Mouse (Mus musculus): ENCODE data around the gene Ttll5. TPM values are rescaled to one million over a fixed set of nuclear protein-coding genes. Genes with fewer than 3 reads are reported as not detected.

Gene Ttll5
- total RNA-seq, 2 experiments from 2014 or later: 7.2 to 9.5 TPM

DNA sequence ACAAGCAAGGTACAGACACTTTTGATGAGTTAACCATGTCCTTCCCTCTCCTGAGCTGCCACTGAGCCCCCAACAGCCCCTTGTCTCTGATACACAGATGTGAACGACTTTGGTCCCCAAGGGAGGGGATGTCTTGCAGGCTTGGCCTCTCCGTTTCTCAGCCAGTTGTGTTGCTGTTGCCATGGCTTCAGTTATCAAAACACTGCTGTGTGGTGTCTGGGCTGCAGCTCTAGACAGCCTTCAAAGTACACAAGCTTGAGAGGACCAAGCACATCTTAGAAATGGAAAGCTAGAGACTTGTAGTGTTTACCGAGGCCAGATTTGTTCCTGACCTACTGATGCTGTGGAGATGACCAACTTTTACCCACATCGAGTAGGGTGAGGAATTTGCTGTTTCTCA, 102.4 kb downstream of the Ttll5 start:
- ATAC-seq (ENCODE audit: poor library complexity, severe bottlenecking): no peak

DNA sequence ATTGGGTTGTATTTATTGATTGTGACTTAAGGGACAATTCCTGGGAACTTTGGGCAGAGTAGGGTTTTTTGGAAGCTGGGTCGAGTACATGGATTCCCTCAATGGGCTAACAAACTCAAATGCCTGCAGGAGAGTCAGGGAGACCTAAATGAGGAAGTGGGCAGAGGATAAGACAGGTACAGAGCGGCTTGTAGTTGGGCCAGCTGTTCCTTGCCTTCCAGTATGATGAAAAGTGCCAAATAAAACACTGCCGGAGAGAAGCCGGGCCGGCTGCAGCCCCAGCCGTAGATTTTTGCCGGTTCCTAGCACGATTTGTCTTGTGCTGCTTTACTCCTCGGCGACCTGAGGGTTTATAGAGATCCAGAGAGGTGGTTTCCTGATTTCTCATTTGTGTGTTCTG, 104.1 kb downstream of the Ttll5 start:
- ATAC-seq (ENCODE audit: poor library complexity, severe bottlenecking): no peak

DNA sequence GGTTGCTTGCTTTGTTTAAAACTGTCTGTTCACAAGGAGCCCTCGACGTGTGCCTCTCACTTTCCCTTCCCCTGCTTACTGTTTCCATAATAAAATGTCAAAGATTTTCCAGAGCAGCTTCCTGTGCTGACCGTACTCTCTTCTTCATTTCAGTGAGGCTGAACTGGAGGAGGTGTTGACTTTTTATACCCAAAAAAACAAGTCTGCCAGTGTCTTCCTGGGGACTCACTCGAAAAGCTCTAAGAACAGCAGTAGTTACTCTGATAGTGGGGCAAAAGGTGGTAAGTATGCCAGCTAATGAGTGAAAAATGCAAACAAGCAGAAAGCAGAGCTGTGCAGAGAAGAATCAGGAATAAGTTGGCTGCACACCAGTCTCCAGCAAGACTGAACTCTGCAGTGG, 105.3 kb downstream of the Ttll5 start:
- no peak for ATAC-seq (ENCODE audit: poor library complexity, severe bottlenecking)

- ATAC-seq (ENCODE audit: poor library complexity, severe bottlenecking): no peak
Measured at GRCm38 (mm10) chr12:85930713-85931112, 106.3 kb downstream of the Ttll5 start.

DNA sequence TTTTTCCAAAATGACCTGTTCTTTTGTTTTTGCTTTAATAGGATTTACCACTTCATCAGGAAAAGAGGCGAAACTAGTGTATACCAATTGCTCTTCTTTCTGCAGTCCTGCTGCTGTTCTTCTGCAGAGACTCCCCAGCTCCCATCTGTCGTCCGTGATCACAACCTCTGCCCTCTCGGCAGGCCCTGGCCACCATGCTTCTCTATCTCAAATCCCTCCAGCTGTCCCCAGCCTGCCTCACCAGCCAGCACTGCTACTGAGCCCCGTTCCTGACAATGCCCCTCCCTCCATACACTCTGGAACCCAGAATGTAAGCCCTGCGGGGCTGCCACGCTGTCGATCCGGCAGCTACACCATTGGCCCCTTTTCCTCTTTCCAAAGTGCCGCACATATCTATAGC, 108.8 kb downstream of the Ttll5 start:
- ATAC-seq (ENCODE audit: poor library complexity, severe bottlenecking): no peak

- no peak for ATAC-seq (ENCODE audit: poor library complexity, severe bottlenecking)
Measured at GRCm38 (mm10) chr12:85937384-85937783, 112.9 kb downstream of the Ttll5 start.

GRCm38 (mm10) chr12:85943456-85943855, 119.0 kb downstream of the Ttll5 start:
- no peak for ATAC-seq (ENCODE audit: poor library complexity, severe bottlenecking)

- no peak for ATAC-seq (ENCODE audit: poor library complexity, severe bottlenecking)
Measured at GRCm38 (mm10) chr12:85944419-85944818, 120.0 kb downstream of the Ttll5 start.

GRCm38 (mm10) chr12:85947161-85947560, 122.7 kb downstream of the Ttll5 start:
- ATAC-seq (ENCODE audit: poor library complexity, severe bottlenecking): no peak

GRCm38 (mm10) chr12:85949667-85950066, 125.2 kb downstream of the Ttll5 start:
- ATAC-seq (ENCODE audit: poor library complexity, severe bottlenecking): no peak

GRCm38 (mm10) chr12:85950371-85950770, 125.9 kb downstream of the Ttll5 start:
- ATAC-seq (ENCODE audit: poor library complexity, severe bottlenecking): no peak

DNA sequence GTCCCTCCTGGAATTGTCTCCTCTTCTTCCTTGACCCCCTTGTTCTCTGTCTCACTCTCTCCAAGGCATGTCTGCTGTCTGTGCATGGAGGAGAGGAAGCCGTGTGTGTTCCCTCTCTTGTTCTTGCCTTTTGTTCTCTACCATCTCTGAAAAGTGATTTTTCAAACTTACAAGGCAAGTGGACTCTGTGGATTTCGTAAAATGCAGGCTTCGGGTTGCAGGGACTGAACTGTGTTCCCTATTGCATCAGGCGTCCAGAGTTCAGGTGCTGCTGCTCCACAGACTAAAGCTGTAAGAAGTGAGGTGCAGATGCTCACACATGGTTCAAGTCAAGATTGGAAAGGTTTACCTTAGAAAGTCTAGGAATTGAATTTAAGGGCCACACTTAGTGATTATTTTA, 126.6 kb downstream of the Ttll5 start:
- no peak for ATAC-seq (ENCODE audit: poor library complexity, severe bottlenecking)

- ATAC-seq (ENCODE audit: poor library complexity, severe bottlenecking): no peak
Measured at GRCm38 (mm10) chr12:85951822-85952221, 127.4 kb downstream of the Ttll5 start.

- no peak for ATAC-seq (ENCODE audit: poor library complexity, severe bottlenecking)
Measured at GRCm38 (mm10) chr12:85952349-85952748, 127.9 kb downstream of the Ttll5 start.

DNA sequence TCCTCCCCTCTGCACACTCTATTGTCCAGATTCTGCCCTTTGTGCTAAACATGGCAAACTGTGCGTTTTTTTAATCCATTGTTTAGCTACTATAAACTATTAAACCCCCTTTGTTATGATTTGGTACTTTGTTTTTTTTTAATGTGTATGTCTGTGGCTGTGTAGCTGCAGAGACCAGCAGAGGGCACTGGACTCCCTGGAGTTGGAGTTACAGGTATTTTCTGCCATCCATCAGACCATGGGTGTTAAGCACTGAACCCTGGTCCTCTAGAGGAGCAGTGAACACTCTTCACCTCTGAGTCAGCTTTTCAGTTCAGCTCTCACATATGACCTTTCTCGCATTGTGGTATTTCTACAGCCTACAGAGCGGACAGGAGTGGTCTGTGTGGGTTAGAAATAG, 129.7 kb downstream of the Ttll5 start:
- ATAC-seq (ENCODE audit: poor library complexity, severe bottlenecking): peak; percentile 34; the same call in 1 of the 2 replicates

DNA sequence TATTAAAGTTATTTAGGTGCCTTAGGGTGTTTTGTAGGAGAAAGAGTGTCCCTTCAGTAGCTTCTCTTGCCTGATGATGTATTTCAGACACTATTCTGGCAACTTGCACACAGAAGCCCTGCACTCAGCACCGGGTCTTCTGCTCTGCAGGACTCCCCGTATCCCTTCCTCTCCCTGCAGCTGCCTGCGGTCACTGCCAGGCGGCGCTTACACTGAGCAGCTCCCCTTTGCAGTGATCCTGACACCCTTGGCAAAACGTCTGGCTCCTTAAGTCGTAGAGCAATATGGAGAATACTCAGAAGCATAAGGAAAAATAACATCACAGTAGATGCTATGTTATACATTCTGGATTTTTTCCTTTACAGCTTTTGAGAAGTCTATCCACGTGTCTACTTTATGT, 130.6 kb downstream of the Ttll5 start:
- no peak for ATAC-seq (ENCODE audit: poor library complexity, severe bottlenecking)

DNA sequence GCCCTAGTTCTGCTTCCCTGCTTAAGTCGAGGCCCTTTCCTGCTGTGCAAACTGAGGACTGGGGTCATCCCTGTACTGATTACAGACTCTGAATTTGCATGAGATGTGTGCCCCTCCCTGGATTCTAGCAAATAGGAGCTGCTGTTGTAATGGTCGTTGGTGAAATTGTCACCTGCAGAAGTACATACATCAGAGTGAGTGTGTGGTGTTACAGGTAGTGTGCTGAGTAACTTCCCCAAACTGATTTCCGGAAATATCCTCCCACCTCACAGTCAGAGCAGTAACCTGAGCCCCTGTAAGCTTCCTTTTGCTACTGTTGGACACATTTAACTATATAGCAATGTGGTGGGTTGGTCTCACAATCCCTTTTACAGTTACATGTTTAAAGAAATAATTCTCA, 131.2 kb downstream of the Ttll5 start:
- peak; percentile 73 for ATAC-seq (ENCODE audit: poor library complexity, severe bottlenecking)

DNA sequence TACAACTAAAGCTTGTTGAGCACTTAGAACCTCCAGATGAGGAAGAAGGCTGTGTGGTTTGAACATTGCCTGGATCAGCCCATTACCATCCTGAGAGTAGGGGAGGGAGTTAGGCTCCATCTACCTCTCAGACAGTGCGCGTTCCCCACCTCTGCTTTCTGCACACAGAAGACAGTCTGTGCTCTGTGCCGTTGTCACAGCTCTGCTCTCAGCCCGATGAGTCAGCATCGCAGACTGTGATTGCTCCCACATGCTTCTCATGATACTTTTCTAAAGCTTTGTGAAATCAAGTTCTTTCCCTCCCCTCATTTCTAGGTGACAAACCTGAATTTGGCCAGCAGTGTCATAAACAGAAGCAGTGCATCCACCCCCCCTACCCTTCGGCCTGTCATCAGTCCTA, 131.8 kb downstream of the Ttll5 start:
- ATAC-seq (ENCODE audit: poor library complexity, severe bottlenecking): no peak

DNA sequence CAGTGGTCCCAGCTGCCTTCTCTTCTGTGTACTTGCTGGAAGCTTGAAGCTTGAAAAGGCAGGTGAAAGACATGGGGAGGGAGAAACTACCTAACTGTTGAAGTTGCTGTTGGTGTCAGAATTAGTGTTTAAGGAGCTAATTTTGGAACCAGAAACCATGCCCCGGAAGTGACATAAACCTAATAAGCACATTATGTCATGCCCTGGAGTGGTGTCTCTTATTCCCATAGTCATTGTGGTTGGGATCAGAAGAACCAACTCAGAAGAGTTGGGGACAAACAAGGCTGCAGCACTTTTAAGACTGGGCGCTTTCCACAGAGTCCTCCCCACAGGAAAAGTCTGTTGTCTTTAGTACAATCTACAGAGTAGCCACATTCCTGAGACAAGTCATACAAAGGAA, 134.0 kb downstream of the Ttll5 start:
- no peak for ATAC-seq (ENCODE audit: poor library complexity, severe bottlenecking)

DNA sequence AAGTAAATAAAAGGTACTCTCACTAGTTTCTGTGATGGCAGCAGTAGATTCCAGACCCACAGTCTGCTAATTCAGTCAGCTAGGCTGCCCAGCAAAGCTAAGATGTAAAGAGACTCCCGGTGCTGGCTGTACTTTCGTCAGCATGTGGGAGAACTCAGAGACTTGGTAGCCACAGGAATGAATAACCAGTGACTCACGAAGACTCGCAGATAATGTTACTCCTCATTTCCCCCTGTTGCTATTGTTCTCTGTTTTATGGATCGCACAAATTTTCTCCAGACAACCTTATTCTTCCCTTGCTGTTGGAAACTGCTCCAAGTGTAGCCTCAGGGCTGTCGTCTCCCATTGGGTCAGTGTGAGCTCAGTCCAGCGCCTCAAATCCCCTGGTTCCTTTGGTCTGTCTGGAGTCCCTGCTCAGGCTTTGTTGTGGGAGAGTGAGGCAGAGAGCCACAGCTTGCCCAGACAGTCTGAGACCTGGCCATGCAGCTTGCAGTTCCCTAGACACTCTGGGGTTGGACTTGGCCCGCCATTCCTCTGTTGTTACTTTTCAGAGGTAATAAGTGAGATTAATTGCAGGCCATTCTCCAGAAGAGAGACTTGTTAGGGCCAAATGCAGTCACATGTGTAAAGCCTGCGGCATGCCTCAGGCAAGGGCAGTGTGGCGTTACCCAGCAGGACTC, 135.5 kb downstream of the Ttll5 start:
- ATAC-seq (ENCODE audit: poor library complexity, severe bottlenecking): no peak

DNA sequence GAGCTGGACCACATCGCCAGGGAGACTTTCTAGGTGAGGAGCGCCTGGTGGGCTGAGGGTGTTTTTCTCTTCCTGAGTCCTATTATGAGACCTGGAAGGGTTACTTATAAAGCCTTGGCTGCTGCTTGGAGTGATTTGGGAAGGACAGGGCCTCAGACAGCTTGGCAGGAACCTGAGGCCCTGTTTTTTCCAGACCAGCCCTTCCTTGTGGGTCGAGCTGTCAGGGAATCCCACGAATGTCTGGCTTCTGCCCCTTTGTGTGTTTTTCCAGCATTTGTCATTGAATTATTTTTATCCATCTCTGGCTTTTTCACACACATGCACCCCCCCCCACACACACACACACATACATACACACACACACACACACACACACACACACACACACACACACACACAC, 136.2 kb downstream of the Ttll5 start:
- ATAC-seq (ENCODE audit: poor library complexity, severe bottlenecking): no peak

- no peak for ATAC-seq (ENCODE audit: poor library complexity, severe bottlenecking)
Measured at GRCm38 (mm10) chr12:85963160-85963559, 138.7 kb downstream of the Ttll5 start.

- peak; percentile 56 for ATAC-seq (ENCODE audit: poor library complexity, severe bottlenecking)
Measured at GRCm38 (mm10) chr12:85963699-85964098, 139.2 kb downstream of the Ttll5 start.
